Mouse (Mus musculus) forebrain, embryonic 15.5 days (tissue): ENCODE measurements around the gene Clybl. TPM values are rescaled to one million over a fixed set of nuclear protein-coding genes. Genes with fewer than 3 reads are reported as not detected.

Experiments
- ATAC-seq: fragments of 200-750 bp; cut with Nextera tagmentation; replicated peaks from 2 replicates; pipeline ENCODE4 v1.8.0; 2017; ENCODE audit warnings: mild to moderate bottlenecking, moderate TSS enrichment, moderate library complexity
- H3K27ac ChIP-seq: fragments of 300-500 bp; sonication (generic); replicated peaks from 2 replicates; pipeline ENCODE4 v1.5.1; 2015; ENCODE audit warnings: mild to moderate bottlenecking, inconsistent platforms
- H3K27me3 ChIP-seq: fragments of 300-500 bp; sonication (generic); 2 replicates; pipeline ENCODE4 v1.6.1; 2015; ENCODE audit warnings: inconsistent platforms
- H3K36me3 ChIP-seq: fragments of 300-500 bp; sonication (generic); 2 replicates; pipeline ENCODE4 v1.6.1; 2015; ENCODE audit warnings: mild to moderate bottlenecking, inconsistent platforms
- H3K4me1 ChIP-seq: fragments of 300-500 bp; sonication (generic); 2 replicates; pipeline ENCODE4 v1.6.1; 2015; ENCODE audit warnings: inconsistent platforms
- H3K4me2 ChIP-seq: fragments of 300-500 bp; sonication (generic); replicated peaks from 2 replicates; pipeline ENCODE4 v1.6.1; 2015; ENCODE audit warnings: mild to moderate bottlenecking, inconsistent platforms
- H3K4me3 ChIP-seq: fragments of 300-500 bp; sonication (generic); 2 replicates; pipeline ENCODE4 v1.5.1; 2015; ENCODE audit warnings: mild to moderate bottlenecking, inconsistent platforms
- H3K9ac ChIP-seq: fragments of 300-500 bp; sonication (generic); replicated peaks from 2 replicates; pipeline ENCODE4 v1.6.1; 2015; ENCODE audit warnings: mild to moderate bottlenecking, inconsistent platforms
- H3K9me3 ChIP-seq: fragments of 300-500 bp; sonication (generic); 2 replicates; pipeline ENCODE4 v1.6.1; 2016; ENCODE audit warnings: inconsistent platforms
- WGBS: fragments of 180-500 bp; shearing (Covaris S2); methylation state at CpG from one replicate; pipeline ENCODE4 v1.1.7; 2015; ENCODE audit warnings: mixed read lengths; 5-methylcytosine and 5-hydroxymethylcytosine counted together
- polyA plus RNA-seq: library from polyadenylated mRNA; unstranded; fragments of >200 nt; fragmentation: Nextera tagmentation; extraction: Ambion mirVana; gene quantifications from 2 replicates; pipeline ENCODE4 v1.2.1, GENCODE M21; 2015

Gene Clybl
- polyA plus RNA-seq, 1 experiment from 2014 or later: 12.4 TPM

GRCm38 (mm10) chr14:122330136-122330535 is 148.6 kb downstream of the Clybl start:
- no peak overlapping the region for H3K27ac ChIP-seq

GRCm38 (mm10) chr14:122330716-122331115 is 149.2 kb downstream of the Clybl start:
- Histone ChIP-seq H3K27me3 (no peaks in the 10 kb centered on the region; the same call in 1 of the 2 replicates), H3K9ac (no peak overlapping the region), H3K27ac (no peak overlapping the region), H3K4me1 (no peaks in the 10 kb centered on the region), H3K4me2 (no peak overlapping the region), H3K4me3 (no peak overlapping the region), H3K36me3 (no peaks in the 10 kb centered on the region), H3K9me3 (no peaks in the 10 kb centered on the region)
- whole genome bisulfite sequencing: 77% methylated on average over 2 of the region's 2 CpGs
- no peak for ATAC-seq

More at GRCm38 (mm10) chr14:122330136-122330535, 148.6 kb downstream of the Clybl start:
- Histone ChIP-seq H3K4me1 (no peaks in the 10 kb centered on the region), H3K27me3 (no peaks in the 10 kb centered on the region; the same call in 1 of the 2 replicates), H3K4me3 (no peak overlapping the region), H3K9me3 (no peaks in the 10 kb centered on the region), H3K9ac (no peak overlapping the region), H3K36me3 (no peaks in the 10 kb centered on the region), H3K4me2 (no peak overlapping the region)
- 73% methylated on average over 9 of the region's 9 CpGs for WGBS
- ATAC-seq: no peak

- H3K36me3 ChIP-seq: no peaks in the 10 kb centered on the region
- no peak overlapping the region for H3K9ac ChIP-seq
- H3K9me3 ChIP-seq: no peaks in the 10 kb centered on the region
- H3K4me3 ChIP-seq: no peak overlapping the region
- no peak overlapping the region for H3K27ac ChIP-seq
- peaks cover 1% of the 10 kb centered on the region; the same call in 1 of the 2 replicates for H3K4me1 ChIP-seq
- no peak for ATAC-seq
- no peaks in the 10 kb centered on the region; the same call in 1 of the 2 replicates for H3K27me3 ChIP-seq
- H3K4me2 ChIP-seq: no peak overlapping the region
- 77% methylated on average over 14 of the region's 14 CpGs for WGBS
These were observed 150.3 kb downstream of the Clybl start for GRCm38 (mm10) chr14:122331635-122332460.

- Histone ChIP-seq H3K9me3 (no peaks in the 10 kb centered on the region), H3K4me2 (no peak overlapping the region), H3K27me3 (no peaks in the 10 kb centered on the region; the same call in 1 of the 2 replicates), H3K36me3 (no peaks in the 10 kb centered on the region), H3K27ac (no peak overlapping the region), H3K4me1 (peaks cover 8% of the 10 kb centered on the region; the same call in 1 of the 2 replicates), H3K9ac (no peak overlapping the region), H3K4me3 (no peak overlapping the region)
- ATAC-seq: peak; percentile 77
- WGBS: 34% methylated on average over 4 of the region's 4 CpGs
These were observed 155.5 kb downstream of the Clybl start for GRCm38 (mm10) chr14:122336957-122337356.

GRCm38 (mm10) chr14:122338784-122339183 is 157.3 kb downstream of the Clybl start:
- no peaks in the 10 kb centered on the region for H3K9me3 ChIP-seq
- WGBS: 45% methylated on average over 4 of the region's 4 CpGs
- H3K36me3 ChIP-seq: no peaks in the 10 kb centered on the region
- H3K4me2 ChIP-seq: no peak overlapping the region
- ATAC-seq: peak; percentile 66; the same call in 1 of the 2 replicates
- H3K27ac ChIP-seq: no peak overlapping the region
- no peak overlapping the region for H3K4me3 ChIP-seq
- no peak overlapping the region for H3K9ac ChIP-seq
- peaks cover 10% of the 10 kb centered on the region; the same call in 1 of the 2 replicates for H3K4me1 ChIP-seq
- H3K27me3 ChIP-seq: no peaks in the 10 kb centered on the region

GRCm38 (mm10) chr14:122340141-122340540 is 158.6 kb downstream of the Clybl start:
- H3K9ac ChIP-seq: no peak overlapping the region
- H3K27ac ChIP-seq: no peak overlapping the region
- no peaks in the 10 kb centered on the region for H3K27me3 ChIP-seq
- no peaks in the 10 kb centered on the region for H3K36me3 ChIP-seq
- ATAC-seq: no peak
- H3K4me2 ChIP-seq: no peak overlapping the region
- H3K4me1 ChIP-seq: peaks cover 23% of the 10 kb centered on the region
- no peaks in the 10 kb centered on the region for H3K9me3 ChIP-seq
- no peak overlapping the region for H3K4me3 ChIP-seq
- 88% methylated on average over 5 of the region's 5 CpGs for WGBS

- Histone ChIP-seq H3K27me3 (no peaks in the 10 kb centered on the region), H3K4me1 (peaks cover 25% of the 10 kb centered on the region), H3K4me2 (no peak overlapping the region), H3K27ac (no peak overlapping the region), H3K4me3 (no peak overlapping the region), H3K9me3 (no peaks in the 10 kb centered on the region), H3K36me3 (no peaks in the 10 kb centered on the region), H3K9ac (no peak overlapping the region)
- no peak for ATAC-seq
- WGBS: 63% methylated on average over 6 of the region's 6 CpGs
These were observed 160.3 kb downstream of the Clybl start for GRCm38 (mm10) chr14:122341591-122342360.

GRCm38 (mm10) chr14:122344272-122345224 is 163.0 kb downstream of the Clybl start:
- Histone ChIP-seq H3K9ac (no peak overlapping the region), H3K27me3 (no peaks in the 10 kb centered on the region), H3K4me1 (peaks cover 28% of the 10 kb centered on the region), H3K27ac (no peak overlapping the region), H3K9me3 (no peaks in the 10 kb centered on the region), H3K36me3 (no peaks in the 10 kb centered on the region), H3K4me2 (0 out of 2 replicates have a peak overlapping the region, but pooled peaks have one; percentile 6), H3K4me3 (no peak overlapping the region)
- 32% methylated on average over 18 of the region's 18 CpGs for WGBS
- ATAC-seq: peak; percentile 61

- Histone ChIP-seq H3K4me3 (no peak overlapping the region), H3K27me3 (no peaks in the 10 kb centered on the region), H3K9ac (no peak overlapping the region), H3K36me3 (no peaks in the 10 kb centered on the region), H3K4me2 (no peak overlapping the region), H3K27ac (no peak overlapping the region), H3K9me3 (no peaks in the 10 kb centered on the region), H3K4me1 (peaks cover 30% of the 10 kb centered on the region)
- ATAC-seq: no peak
- WGBS: 71% methylated on average over 7 of the region's 7 CpGs
These were observed 166.6 kb downstream of the Clybl start for GRCm38 (mm10) chr14:122348069-122348468.

GRCm38 (mm10) chr14:122349326-122349725 is 167.8 kb downstream of the Clybl start:
- H3K27ac ChIP-seq: peak overlapping the region; percentile 54; the same call in 1 of the 2 replicates
- H3K4me1 ChIP-seq: peaks cover 23% of the 10 kb centered on the region
- H3K9me3 ChIP-seq: no peaks in the 10 kb centered on the region
- no peak overlapping the region for H3K9ac ChIP-seq
- H3K4me3 ChIP-seq: no peak overlapping the region
- H3K27me3 ChIP-seq: no peaks in the 10 kb centered on the region
- 51% methylated on average over 5 of the region's 5 CpGs for WGBS
- H3K4me2 ChIP-seq: no peak overlapping the region
- ATAC-seq: peak; percentile 70
- H3K36me3 ChIP-seq: no peaks in the 10 kb centered on the region

- Histone ChIP-seq H3K9me3 (no peaks in the 10 kb centered on the region), H3K27me3 (no peaks in the 10 kb centered on the region), H3K4me1 (peaks cover 19% of the 10 kb centered on the region), H3K4me3 (no peak overlapping the region), H3K4me2 (no peak overlapping the region), H3K27ac (peak overlapping the region; percentile 54; the same call in 1 of the 2 replicates), H3K36me3 (no peaks in the 10 kb centered on the region), H3K9ac (no peak overlapping the region)
- ATAC-seq: peak; percentile 67
- 63% methylated on average over 4 of the region's 4 CpGs for WGBS
These were observed 168.3 kb downstream of the Clybl start for GRCm38 (mm10) chr14:122349761-122350160.
